Mouse (Mus musculus) left cerebral cortex, adult 8-10 months (tissue): Measurements from ENCODE around the gene Fam151a. TPM values are rescaled to one million over a fixed set of nuclear protein-coding genes. Genes with fewer than 3 reads are reported as not detected.
"Not testable (repeated sequence)": the region's sequence is repeated elsewhere in the genome, so short reads cannot be mapped to it uniquely, and the experiment has no call there.

Experiments
- DNase-seq, 2 experiments: peaks; one replicate each; pipeline ENCODE4 v3.0.0; 2022; ENCODE audit warnings: low spot score in 2 of 2
- total RNA-seq, 4 experiments: library from RNA; stranded (reverse); gene quantifications; 2 replicates each; pipeline ENCODE4 v1.2.4; 2022

The Fam151a gene
- total RNA-seq, result under 1 TPM in 1 of 4 experiments, not detected in 3; 0.30 TPM

DNA sequence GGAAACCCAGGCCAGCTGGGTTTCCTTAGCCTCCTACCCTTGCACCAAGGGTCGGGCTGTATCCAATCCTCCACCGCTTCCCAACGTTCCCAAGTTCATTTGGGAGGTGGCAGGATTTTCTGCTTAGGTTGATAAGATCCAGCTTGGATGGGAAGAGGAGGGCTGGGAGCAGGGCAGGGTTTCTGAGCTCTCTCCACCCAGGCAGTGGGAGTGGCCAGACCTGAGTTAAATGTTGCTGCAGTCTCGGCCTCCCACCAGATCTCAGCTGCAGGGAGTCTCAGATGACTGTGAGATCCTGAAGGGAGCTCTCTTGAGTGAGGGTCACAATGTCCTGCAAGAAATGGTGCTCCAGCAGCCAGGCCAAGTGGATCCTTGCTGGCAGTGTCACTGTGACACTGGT, at the start of gene Fam151a:
Gene Fam151a (plus strand): TSS at position 254 of the 400 bp plus-strand sequence.
- DNase-seq, result no peak

DNA sequence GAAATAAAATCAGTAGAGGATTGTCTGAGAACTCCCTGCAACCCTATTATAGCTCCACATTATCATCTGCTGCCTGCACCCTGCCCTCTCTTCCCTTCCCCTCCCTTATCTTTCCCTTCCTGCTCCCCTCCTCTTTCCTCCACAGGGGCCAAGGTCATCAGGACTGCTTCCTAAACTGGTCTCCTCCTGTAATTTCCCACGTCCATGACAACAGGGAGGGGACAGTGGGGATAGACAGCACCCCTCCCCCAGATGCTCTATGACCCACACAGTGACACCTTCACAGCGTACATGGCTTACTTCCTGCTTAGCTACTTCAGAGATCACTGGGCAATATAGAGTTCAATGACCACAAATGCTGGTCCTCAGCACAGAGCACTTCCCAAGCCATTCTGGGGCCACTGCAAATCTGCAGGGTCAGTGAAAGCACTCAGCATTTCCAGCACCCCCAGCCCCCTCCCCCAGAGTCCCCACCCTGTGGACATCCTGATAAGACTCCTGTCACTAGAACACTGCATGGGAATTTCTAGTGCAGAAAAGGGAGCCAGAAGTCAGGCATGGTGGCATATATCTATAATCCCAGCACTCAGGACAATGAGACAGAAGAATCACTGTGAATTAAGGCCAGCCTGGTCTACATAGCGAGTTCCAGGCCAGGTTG, 44.9 kb upstream of the Fam151a start:
- DNase-seq, result no peak

DNA sequence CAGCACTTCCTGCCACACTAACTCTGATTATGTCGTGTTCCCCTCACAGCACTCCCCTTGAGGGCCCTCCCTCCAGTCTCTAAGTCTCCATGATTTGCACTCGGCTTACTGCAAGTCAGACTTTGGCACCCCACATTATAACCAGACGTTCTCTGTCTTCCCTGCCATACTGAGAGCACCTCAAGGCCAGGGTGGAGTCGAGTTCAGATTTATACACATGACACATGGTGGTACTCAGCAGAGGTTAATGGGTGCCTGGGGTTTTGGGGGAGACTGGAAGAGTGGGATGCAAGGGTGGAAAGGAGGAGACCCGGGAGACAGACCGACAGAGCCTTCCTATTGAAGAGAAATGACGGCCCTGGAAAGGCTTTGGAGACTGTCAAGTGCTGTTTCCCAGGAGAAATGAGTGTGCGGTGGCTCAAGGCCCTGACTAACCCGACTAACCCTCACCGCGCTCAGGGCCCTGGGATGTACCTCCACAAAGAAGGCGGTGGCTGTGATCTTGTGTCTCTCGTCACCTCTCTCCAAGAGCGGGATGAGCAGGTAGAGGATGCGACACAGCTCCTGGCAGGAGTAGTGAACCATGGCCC, 39.8 kb upstream of the Fam151a start:
- no peak for DNase-seq

DNA sequence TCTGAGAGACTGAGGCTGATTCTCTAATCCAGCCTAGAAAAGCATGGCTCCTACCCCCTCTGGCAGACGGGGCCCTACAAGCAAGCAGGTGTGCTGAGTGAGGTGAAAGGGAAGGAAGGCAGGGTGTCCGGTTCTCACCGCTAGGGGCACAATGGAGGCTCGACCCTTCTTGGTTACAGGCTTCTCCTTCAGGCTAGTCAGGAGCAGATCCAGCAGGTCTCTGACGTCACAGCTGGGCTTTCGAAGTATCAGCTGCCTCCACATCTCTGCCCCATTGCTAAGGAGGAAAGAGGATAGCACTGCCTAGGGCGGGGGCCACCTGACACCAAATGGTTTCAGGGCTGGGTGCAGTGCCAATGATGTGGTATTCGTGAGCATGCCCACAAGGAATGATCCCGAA, 33.7 kb upstream of the Fam151a start:
- DNase-seq, result no peak

DNA sequence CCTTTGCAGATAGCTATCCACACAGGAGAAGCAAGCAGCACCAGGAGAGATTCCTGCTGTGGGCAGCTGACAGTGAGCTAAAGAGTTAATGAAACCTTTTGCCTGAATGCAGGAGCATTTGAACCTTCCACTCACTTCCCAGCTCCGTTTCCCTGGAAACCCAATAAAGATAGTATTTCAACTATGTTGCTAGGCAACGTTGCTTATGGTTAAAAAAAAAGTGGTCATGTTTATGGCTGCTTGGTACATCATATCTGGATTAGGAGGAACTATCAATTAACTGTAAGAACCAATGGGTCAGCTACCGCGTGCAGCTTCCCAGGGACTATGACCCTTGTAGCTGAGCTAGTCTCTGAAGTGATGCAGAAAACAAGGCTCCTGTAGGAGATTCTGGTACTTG, 32.9 kb upstream of the Fam151a start:
- no peak for DNase-seq

DNA sequence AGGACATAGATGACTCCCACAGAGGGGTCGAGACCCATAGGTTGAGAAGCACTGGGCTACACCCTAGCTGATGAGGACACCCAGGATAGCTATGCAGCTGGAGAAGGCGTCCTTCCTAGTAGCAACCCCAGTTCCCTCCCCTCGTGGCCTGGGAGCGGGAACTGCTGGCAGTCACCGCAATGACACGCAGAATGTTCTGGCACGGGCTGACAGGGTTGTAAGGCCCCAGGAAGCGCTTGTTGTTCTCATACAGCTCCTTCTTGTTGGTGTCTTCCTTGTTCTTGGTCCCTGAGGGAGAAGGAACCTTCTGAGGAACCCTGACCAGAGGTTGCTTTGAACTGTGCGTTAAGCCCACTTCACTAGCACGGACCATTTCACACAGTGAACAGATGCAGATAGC, 29.7 kb upstream of the Fam151a start:
- no peak for DNase-seq

DNA sequence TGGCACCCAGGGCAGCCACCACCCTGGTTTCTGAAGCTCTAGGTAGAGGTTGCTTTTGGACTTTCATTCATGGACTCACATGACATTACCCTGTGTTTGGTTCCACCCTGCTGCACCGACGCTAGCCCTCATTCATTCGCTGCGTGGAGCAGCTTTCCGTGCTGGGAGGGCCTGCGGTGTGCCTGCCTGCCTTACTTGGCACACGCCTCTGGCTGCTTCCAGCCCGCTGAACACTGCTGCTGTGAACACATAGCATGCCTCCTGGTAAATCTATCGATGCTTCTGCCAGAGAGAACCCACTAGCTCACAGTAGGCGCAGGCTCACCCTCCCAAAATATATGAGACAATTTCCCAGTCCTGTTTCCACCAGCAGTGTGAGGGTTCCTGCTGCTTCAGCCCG, 29.3 kb upstream of the Fam151a start:
- DNase-seq, result peak; percentile 34 to 71

DNA sequence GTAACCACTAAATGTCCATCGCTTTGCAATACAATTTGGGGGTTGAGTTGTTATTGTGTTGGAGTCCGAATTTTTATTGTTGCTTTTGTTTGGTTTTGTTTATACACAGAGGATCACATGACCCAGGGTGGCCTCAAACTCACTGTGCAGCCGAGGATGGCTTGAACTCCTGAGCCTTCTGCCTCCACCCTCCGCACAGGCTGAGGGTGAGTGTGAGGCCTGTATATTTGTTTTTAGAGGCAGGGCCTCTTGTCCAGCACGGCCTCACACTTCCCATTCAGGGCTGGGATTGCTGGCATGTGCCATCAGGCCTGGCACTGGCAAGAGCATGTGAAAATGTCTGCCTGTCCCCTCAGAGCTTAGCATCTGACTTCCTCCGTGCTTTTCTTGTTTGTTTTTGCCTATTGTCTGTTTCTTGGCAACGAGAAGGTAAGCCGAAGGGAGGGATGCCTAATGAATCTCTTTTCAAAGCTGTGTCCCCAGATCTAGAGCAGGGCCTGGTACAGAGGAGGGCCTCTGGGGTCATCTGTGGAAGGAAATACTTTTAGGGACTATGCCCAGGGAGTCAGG, 28.5 kb upstream of the Fam151a start:
- DNase-seq, result no peak

DNA sequence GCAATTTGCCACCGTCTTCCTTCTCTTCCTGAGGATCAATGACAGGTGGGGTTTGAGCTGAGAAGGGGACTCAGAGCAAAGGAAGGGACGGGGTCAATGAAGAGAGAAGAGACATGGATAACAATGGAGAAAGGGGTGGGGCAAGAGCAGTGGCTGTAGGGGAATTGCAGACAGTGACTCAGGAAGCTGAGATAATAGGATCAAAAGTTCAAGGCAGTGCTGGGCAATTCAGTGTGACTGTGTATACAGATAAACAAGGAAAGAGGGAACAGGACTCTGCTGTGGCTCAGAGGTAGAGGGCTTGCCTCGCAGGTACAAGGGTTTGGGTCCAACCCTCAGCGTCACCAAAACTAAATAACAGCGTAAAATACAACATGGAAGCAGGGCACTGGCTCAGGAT, 25.7 kb upstream of the Fam151a start:
- DNase-seq, result no peak

DNA sequence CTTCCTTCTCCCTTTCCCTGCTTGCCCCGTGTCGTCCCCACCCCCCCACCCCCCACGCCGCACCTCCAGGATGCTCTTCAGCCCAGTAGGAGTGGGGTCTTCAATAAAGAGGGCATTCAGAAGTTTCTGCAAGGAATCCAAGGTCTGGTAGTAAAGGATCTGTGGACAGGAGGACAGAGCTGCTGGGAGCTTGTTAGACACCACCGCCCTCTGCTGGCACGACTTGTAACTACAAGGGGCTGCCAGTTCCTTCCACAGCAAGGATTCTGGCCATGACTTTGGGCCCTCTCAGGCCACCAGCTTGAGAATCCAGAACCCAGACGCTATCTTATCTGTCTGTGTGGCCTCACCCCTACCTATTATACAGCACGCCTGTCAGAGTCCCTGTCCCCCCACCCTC, 25.3 kb upstream of the Fam151a start:
- DNase-seq, result peak; percentile 46 to 78

DNA sequence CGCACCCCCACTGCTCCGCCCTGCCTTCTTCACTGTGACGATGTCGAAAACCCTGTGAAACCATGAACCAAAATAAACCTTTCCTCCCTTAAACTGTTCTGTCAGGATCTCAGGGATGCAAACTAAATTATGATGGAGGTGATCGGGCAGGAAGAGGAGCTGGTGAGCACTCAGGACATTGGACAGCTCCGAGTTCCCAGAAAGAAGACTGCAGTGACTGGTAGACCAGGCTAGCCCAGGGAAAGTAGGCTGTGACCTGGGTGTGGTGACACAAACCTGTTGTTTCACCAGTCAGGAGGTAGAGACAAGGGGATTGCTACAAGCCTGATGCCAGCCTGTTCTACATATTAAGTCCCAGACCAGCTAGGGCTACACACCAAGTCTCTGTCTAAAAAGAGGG, 20.1 kb upstream of the Fam151a start:
- DNase-seq, result no peak

DNA sequence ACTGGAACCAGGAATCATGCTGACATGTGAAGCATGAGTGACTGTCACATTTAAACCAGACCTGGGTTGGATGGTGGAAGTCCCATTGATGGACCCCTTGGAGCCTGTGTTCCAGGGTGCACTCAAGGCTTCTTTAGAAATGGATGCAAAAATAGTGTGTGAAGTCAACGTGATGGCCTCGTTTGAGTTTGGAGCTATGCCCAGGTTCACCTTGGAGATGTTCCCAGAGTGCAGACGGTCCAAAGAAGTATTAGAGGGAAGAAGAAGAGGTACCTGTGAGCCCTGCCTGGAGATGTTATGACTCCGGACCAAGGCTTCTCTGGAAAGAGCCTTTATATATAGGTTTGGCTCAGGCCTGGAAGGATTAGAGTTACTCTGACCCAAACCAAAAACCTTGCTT, 13.1 kb upstream of the Fam151a start:
- no peak for DNase-seq

DNA sequence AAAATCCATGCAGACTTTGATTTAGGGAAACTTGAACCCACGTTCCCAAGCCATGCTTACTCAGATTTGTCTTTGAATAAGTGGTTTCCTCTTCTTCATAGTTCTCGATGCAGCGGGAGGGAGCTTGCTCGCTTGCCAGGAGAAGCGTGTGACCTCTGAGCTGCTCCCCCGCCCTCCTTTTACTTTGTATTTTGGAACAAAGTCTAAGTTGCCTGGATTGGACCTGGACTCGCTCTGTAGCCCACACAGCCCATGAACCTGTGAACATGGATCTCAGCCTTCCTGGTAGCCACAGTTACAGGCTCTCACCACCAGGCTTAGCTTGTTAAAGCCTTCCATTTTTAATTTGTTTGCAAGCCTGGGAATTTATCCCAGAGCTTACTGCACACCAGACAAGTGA, 2.9 kb upstream of the Fam151a start, which contains the start of gene Mroh7:
Gene Mroh7 (minus strand): TSS at position 112 of the 400 bp plus-strand sequence.
- DNase-seq, result no peak

DNA sequence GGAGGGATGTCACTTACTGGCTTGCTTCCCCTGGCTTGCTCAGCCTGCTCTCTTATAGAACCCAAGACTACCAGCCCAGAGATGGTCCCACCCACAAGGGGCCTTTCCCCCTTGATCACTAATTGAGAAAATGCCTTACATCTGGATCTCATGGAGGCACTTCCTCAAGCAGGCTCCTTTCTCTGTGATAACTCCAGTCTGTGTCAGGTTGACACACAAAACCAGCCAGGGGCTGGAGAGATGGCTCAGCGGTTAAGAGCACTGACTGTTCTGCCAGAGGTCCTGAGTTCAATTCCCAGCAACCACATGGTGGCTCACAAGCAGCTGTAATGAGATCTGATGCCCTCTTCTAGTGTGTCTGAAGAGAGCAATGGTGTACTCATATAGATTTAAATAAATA, 3.2 kb downstream of the Fam151a start:
- not testable (repeated sequence) for DNase-seq

DNA sequence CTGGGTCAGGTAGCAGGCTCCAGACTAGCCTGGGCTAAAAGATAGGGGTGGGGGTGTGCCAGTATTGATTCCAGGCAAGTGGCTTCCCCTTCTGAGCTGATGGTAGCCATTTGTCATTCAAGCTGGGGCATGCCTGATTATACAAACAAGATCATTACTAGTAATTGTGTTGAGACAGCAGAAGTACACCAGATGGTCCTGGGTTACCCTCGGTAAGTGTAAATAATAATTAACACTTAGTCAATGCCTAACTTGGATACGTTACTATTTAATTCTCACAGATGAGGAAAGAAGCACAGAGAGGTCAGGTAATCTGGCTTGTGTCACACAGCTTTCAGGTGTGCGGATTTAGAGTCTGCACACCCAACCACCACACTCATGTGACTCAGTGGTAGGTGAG, 4.2 kb downstream of the Fam151a start:
- no peak for DNase-seq

DNA sequence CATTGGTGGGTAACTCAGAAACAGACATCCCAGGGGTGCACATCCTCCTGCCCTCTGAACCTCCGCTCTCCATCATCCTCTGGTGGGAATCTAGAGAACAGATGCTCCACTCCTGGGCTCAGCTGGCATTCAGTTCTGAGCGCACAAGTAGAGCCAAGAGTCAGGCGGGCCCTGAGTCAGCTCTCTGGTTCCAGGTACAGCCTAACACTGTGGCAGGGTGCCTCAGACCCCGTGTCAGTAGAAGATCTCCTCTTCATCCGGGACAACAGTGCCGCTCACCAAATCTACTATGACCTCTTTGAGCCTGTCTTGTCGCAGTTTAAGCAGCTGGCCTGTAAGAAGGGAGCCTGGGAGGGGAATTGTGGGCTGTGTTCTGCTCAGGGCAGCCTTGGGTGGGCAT, 12.2 kb downstream of the Fam151a start:
- no peak for DNase-seq

DNA sequence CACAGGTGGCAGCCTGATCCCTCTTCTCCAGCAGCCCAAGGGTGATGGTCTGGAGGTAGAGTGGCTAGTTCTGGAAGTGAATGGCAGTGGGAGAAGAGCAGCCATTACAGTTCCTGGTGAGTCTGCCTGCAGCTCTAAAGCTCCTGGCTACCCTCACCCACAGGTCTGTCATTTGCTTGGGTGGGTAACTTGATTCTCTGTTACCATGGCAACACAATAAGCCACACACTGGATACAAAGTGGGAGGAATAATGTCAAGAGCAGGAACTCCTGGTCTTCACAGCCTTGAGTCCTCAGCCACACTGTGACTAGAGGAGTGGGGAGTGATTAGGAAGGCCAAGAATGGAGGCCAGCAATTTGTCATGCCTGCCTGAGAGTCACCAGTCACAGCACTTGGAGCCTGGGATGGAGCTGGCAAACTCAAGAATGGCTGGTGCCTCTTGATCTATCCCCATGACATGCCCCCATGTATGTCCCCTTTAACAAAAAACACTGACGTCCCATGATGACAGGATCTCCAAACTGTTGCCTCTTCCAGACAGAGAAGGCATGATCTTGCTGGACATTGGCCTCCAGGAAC, 13.4 kb downstream of the Fam151a start:
- DNase-seq, result no peak

DNA sequence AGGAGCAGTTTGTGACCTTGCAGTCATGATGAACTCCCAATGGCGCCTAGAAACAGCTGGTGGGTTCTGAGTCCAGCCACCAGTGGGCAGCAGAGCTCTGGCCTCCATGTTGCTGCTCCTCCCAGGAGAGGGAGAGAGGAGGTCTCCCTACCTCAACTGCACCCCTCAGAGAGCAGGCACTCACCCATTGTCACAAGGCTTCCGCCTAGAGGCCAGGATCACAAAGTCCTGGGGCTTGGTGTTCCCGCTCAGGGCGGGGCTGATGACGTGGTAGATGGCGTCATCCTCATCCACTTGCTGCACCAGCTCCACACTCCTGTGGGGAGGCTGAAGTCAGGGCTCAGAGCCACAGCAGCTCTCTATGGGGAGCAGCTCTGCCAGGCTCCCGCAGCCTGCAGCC, 16.0 kb downstream of the Fam151a start:
- peak; percentile 75 to 85 for DNase-seq

DNA sequence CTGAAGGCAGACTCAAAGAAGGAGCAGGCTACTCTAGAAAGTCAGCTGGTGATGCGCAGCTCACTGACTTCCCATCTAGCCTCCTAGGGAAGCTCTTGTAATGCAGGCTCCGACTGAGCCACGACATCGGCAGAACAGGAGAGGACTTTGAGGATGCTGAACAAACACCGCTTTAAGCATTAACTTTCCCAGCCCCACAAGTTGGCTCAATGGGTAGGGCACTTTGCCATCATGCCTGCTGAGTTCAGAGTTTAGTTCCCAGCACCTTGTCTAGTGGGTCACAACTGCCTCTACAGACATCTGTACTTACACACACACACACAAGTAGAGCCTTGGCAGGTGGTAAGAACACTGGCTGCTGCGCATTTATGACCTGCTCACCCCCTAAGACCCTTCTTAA, 18.0 kb downstream of the Fam151a start:
- no peak for DNase-seq

DNA sequence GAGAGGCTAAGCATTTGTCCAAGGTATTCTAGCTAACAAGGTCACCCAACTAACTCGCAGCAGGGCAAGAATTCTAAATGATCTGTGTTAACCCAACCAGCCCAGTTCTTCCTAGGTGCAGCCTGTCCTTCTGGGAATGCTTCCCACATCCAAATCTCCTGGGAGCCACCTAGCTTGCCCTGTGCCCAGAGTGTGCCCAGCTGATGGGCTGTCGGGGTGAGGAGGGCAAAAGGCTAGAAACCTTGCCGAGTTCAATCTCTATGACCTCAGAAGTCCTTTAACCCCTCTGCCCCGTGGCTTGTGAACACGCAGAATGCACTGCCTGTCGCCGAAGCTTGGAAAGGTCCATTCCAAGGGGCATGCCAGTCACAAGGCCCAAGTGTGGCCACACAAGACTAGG, 30.5 kb downstream of the Fam151a start:
- no peak for DNase-seq

DNA sequence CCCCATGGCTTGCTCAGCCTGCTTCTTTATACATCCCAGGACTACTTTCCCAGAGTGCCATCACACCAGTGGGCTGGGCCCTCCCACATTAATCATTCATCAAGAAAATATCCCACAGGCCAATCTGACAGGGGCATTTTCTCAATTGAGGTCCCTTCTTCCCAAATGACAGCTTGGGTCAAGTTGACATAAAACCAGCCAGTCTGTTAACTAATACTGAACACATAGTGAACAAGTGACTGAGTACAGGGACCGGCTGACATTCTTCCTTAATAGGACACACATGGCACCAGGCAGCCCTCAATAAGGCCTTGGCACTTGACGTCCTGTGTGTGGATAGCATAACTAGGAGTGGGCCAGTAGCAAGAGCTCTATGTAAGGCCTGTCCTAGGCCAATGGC, 35.6 kb downstream of the Fam151a start:
- DNase-seq, result no peak

DNA sequence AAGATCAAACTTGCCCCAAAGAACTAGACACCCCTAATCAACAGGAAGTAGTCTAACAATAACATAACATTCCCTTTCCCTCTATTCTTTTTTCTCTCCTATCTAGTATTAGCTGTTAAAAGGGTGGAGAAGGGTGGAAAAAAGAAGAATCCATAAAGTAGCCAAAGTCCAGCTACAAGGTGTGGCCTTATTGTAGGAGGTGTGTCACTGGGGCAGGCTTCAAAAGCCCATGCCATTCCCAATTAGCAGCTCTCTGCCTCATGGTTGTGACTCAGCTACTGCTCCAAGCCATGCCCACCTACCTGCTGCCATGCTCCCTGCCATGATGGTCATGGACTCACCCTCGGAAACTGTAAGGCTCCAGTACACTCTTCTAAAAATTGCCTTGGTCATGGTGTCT, 38.9 kb downstream of the Fam151a start:
- DNase-seq, result no peak

DNA sequence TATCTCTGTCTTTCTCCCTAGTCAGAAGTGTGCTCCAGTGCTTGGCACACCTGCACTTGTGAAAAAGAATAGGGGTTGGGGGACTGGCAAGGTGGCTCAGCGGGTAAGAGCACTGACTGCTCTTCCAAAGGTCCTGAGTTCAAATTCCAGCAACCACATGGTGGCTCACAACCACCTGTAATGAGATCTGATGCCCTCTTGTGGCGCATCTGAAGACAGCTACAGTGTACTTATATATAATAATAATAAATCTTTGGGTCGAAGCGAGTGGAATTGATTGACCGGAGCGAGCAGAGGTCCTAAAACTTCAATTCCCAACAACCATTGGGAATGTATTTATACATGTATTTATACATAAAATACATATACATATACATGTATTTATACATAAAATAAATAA, 42.1 kb downstream of the Fam151a start:
- not testable (repeated sequence) for DNase-seq
